Mouse (Mus musculus) kidney, postnatal 0 days (tissue): ENCODE results near the gene Suv39h2. TPM values are rescaled to one million over a fixed set of nuclear protein-coding genes. Genes with fewer than 3 reads are reported as not detected.
A peak's percentile ranks its signal among the peaks of the same experiment; 100 is the strongest.

Source experiments
- ATAC-seq: fragments of 200-750 bp; cut with Nextera tagmentation; replicated peaks from 2 replicates; pipeline ENCODE4 v1.8.0; 2017; ENCODE audit warnings: low read depth, moderate number of reproducible peaks, moderate TSS enrichment, moderate library complexity; ENCODE audit not compliant: low FRiP score
- DNase-seq: peaks from one replicate; pipeline ENCODE4 v3.0.0-alpha.2; 2016; ENCODE audit warnings: low spot score
- H3K27ac ChIP-seq: fragments of 300-500 bp; sonication (generic); 2 replicates; pipeline ENCODE4 v1.5.1; 2014; ENCODE audit warnings: mild to moderate bottlenecking
- H3K27me3 ChIP-seq: fragments of 300-500 bp; sonication (generic); 2 replicates; pipeline ENCODE4 v1.6.1; 2014; ENCODE audit warnings: low read length, mixed read lengths; ENCODE audit not compliant: insufficient read depth
- H3K36me3 ChIP-seq: fragments of 300-500 bp; sonication (generic); 2 replicates; pipeline ENCODE4 v1.6.1; 2014; ENCODE audit warnings: low read length, mixed read lengths; ENCODE audit not compliant: insufficient read depth
- H3K4me1 ChIP-seq: fragments of 300-500 bp; sonication (generic); replicated peaks from 2 replicates; pipeline ENCODE4 v1.6.1; 2014; ENCODE audit warnings: antibody characterized with exemption, low read length, mixed read lengths; ENCODE audit not compliant: insufficient read depth
- H3K4me2 ChIP-seq: fragments of 300-500 bp; sonication (generic); 2 replicates; pipeline ENCODE4 v1.6.1; 2014; ENCODE audit warnings: mild to moderate bottlenecking, low read length, moderate library complexity, mixed read lengths
- H3K4me3 ChIP-seq: fragments of 300-500 bp; sonication (generic); replicated peaks from 2 replicates; pipeline ENCODE4 v1.5.1; 2014; ENCODE audit warnings: low read depth, low read length
- H3K9ac ChIP-seq: fragments of 300-500 bp; sonication (generic); 2 replicates; pipeline ENCODE4 v1.6.1; 2014; ENCODE audit warnings: low read depth, low read length
- H3K9me3 ChIP-seq: fragments of 300-500 bp; sonication (generic); replicated peaks from 2 replicates; pipeline ENCODE4 v1.6.1; 2016; ENCODE audit warnings: low read length, inconsistent platforms, mixed read lengths
- CTCF ChIP-seq: IDR thresholded peaks from 2 replicates; pipeline ENCODE4 v1.5.1; 2016; ENCODE audit warnings: antibody characterized with exemption, low read depth, mild to moderate bottlenecking, moderate library complexity
- WGBS: fragments of 180-500 bp; shearing (Covaris S2); extraction: QIAGEN DNeasy Blood & Tissue Kit; methylation state at CpG from one replicate; pipeline ENCODE4 v1.1.7; 2014; 5-methylcytosine and 5-hydroxymethylcytosine counted together
- polyA plus RNA-seq: library from polyadenylated mRNA; unstranded; fragments of >200 nt; fragmentation: Nextera tagmentation; extraction: Ambion mirVana; gene quantifications from 2 replicates; pipeline ENCODE4 v1.2.1, GENCODE M21; 2015

Suv39h2 gene
- polyA plus RNA-seq, 1 experiment from 2014 or later = 9.5 TPM

DNA sequence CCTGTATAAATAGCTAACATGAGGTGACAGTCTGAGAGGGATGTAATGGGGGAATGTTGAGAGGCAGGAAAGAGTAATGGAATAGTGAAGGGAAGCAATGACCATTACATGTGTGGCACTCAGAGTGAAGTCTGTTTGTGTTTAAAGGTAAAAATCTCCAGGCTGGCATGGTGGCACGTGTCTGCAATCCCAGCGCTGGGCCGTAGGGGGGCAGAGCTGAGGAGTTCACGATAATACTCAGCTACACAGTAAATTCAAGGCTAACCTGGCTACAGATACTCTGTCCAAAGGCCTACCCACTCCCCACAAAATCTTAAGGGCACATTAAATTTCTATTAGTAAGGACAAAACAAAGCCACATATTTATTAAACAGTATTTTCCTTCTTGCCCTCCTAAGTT, 18.2 kb downstream of the Suv39h2 start:
- WGBS = 83% methylated on average over 4 of the region's 4 CpGs
- no peaks in the 10 kb centered on the region for H3K9me3 ChIP-seq
- peak; percentile 9; the same call in 1 of the 2 replicates for TF ChIP-seq CTCF
- peaks cover 22% of the 10 kb centered on the region for H3K36me3 ChIP-seq
- H3K4me2 ChIP-seq = no peak overlapping the region
- no peak for DNase-seq
- no peak overlapping the region for H3K27ac ChIP-seq
- H3K4me1 ChIP-seq = no peaks in the 10 kb centered on the region
- no peak overlapping the region for H3K4me3 ChIP-seq
- no peak for ATAC-seq
- H3K9ac ChIP-seq = no peak overlapping the region
- H3K27me3 ChIP-seq = no peaks in the 10 kb centered on the region

GRCm38 (mm10) chr2:3453096-3453495, 21.7 kb downstream of the Suv39h2 start:
- H3K4me3 ChIP-seq = no peak overlapping the region
- ATAC-seq (no peak), DNase-seq (no peak)
- no peaks in the 10 kb centered on the region for H3K4me1 ChIP-seq
- no peaks in the 10 kb centered on the region for H3K27me3 ChIP-seq
- WGBS = 97% methylated on average over 3 of the region's 3 CpGs
- H3K9ac ChIP-seq = no peak overlapping the region
- no peak overlapping the region for H3K4me2 ChIP-seq
- H3K27ac ChIP-seq = no peak overlapping the region
- no peak for TF ChIP-seq CTCF
- peaks cover 18% of the 10 kb centered on the region; the same call in 1 of the 2 replicates for H3K36me3 ChIP-seq
- no peaks in the 10 kb centered on the region for H3K9me3 ChIP-seq

GRCm38 (mm10) chr2:3449431-3449830, 25.4 kb downstream of the Suv39h2 start:
- no peaks in the 10 kb centered on the region for H3K9me3 ChIP-seq
- WGBS = 56% methylated on average over 2 of the region's 2 CpGs
- H3K4me1 ChIP-seq = no peaks in the 10 kb centered on the region
- no peak overlapping the region for H3K27ac ChIP-seq
- no peak for ATAC-seq
- H3K4me3 ChIP-seq = no peak overlapping the region
- no peak overlapping the region for H3K9ac ChIP-seq
- no peak overlapping the region for H3K4me2 ChIP-seq
- TF ChIP-seq CTCF = no peak
- DNase-seq = no peak
- no peaks in the 10 kb centered on the region for H3K27me3 ChIP-seq
- peaks cover 12% of the 10 kb centered on the region; the same call in 1 of the 2 replicates for H3K36me3 ChIP-seq

DNA sequence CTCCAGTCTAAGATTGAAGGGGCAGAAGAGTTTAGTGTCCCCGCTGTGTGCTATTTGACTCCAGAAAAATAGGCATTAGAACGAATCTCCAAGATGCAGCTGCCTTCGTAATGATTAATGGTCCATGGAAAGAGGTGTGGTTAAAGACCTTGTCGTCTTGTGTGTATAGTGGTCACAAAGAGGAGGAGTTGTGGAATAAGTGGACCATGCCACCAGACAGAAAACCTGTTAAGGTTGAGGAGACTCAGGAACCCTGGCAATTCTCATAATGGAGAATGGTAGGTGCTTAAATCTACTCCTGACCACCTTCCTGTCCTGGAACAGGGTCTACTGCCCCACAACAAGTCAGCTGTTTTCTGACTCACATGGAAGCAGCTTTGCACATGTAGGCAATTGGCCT, 28.8 kb downstream of the Suv39h2 start:
- H3K36me3 ChIP-seq = peaks cover 2% of the 10 kb centered on the region; the same call in 1 of the 2 replicates
- no peaks in the 10 kb centered on the region for H3K9me3 ChIP-seq
- H3K27ac ChIP-seq = no peak overlapping the region
- WGBS = 34% methylated on average over 4 of the region's 4 CpGs
- DNase-seq = peak; percentile 22
- no peaks in the 10 kb centered on the region for H3K27me3 ChIP-seq
- no peak; the same call in 1 of the 2 replicates for ATAC-seq
- H3K4me1 ChIP-seq = no peaks in the 10 kb centered on the region
- no peak for TF ChIP-seq CTCF
- H3K4me3 ChIP-seq = no peak overlapping the region
- H3K4me2 ChIP-seq = no peak overlapping the region
- H3K9ac ChIP-seq = no peak overlapping the region

DNA sequence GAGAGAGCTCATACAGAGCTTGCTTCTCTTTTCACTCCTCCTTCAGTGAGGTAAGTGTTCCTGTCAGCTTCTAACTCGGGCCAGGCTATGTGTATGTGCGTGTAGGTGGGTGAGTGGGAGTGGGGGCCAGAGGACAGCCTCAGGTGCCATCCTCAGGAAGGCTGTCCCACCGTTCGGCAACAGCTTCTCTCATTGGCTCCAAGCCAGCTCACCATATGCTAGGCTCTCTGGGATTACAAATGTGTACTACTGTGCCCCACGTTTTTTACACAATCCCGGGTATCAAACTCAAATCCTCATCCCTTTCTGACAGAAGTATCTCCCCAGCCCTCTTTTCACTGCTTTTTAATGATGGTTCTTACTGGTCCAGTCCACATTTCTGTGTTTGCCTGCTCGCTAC, 30.6 kb downstream of the Suv39h2 start:
- H3K9me3 ChIP-seq = no peaks in the 10 kb centered on the region
- H3K27me3 ChIP-seq = no peaks in the 10 kb centered on the region
- ATAC-seq (no peak), DNase-seq (no peak)
- H3K4me3 ChIP-seq = no peak overlapping the region
- WGBS = 75% methylated on average over 7 of the region's 7 CpGs
- TF ChIP-seq CTCF = no peak
- no peaks in the 10 kb centered on the region for H3K4me1 ChIP-seq
- peaks cover 2% of the 10 kb centered on the region; the same call in 1 of the 2 replicates for H3K36me3 ChIP-seq
- H3K27ac ChIP-seq = no peak overlapping the region
- H3K4me2 ChIP-seq = no peak overlapping the region
- H3K9ac ChIP-seq = no peak overlapping the region

- Histone ChIP-seq H3K27me3 (no peaks in the 10 kb centered on the region), H3K9me3 (no peaks in the 10 kb centered on the region), H3K4me2 (no peak overlapping the region), H3K4me1 (no peaks in the 10 kb centered on the region), H3K27ac (no peak overlapping the region), H3K4me3 (no peak overlapping the region), H3K36me3 (peaks cover 3% of the 10 kb centered on the region; the same call in 1 of the 2 replicates), H3K9ac (no peak overlapping the region)
- ATAC-seq = no peak
- WGBS = 64% methylated on average over 7 of the region's 7 CpGs
- no peak for DNase-seq
- no peak for TF ChIP-seq CTCF
These were observed 36.9 kb downstream of the Suv39h2 start for GRCm38 (mm10) chr2:3437956-3438355.
